Mouse (Mus musculus) mouse trophoblast stem cell (cell line): Measurements from ENCODE around the gene Fcor.

Experiments
- in situ Hi-C, 2 experiments: fragments of 300-500 bp; cut with MseI, MboI; formaldehyde crosslinking; loops; 2 replicates in 1 of 2; 3 replicates in 1 of 2; pipeline ENCODE4 v1.15.1; 2025

Gene Fcor

GRCm38 (mm10) chr8:3676131-3676992 lies 4.2 kb upstream of the Fcor start, which contains the start of gene Trappc5:
Gene Trappc5, plus strand, starts transcription at chr8:3676299.
- in situ Hi-C loops, result no loop called here

DNA sequence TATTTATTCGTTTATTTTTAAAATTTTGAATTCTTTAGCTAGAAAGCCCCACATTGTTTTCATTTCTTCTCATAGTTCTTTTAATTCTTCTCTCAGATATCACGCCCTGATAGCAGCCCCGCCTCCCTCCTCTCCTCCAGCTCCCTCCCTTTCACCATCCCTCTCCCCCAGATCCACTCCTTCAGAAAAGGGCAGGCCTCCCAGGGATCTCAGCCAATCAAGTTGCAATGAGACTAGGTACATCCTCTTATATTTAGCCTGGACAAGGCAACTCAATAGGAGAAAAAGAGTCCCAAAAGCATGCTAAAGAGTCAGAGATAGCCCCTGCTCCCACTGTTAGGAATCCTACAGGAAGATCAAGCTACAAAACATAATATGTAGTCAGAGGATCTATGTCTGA lies 2.5 kb upstream of the Fcor start:
- in situ Hi-C loops, result loop anchor here in 1 of 2 experiments (5.0 kb wide), 1 partner anchor 42 kb away; the partner anchor contains the start of gene Stxbp2

GRCm38 (mm10) chr8:3670388-3670787 lies 1.8 kb downstream of the Fcor start:
- in situ Hi-C loops, result loop anchor here in 1 of 2 experiments (5.0 kb wide), 1 partner anchor 38 kb away; the partner anchor contains the start of gene Stxbp2

- in situ Hi-C loops, result no loop called here
Measured at GRCm38 (mm10) chr8:3665507-3665906, 6.7 kb downstream of the Fcor start, which contains the start of gene Mcemp1. Gene Mcemp1, plus strand, starts transcription at chr8:3665754.

DNA sequence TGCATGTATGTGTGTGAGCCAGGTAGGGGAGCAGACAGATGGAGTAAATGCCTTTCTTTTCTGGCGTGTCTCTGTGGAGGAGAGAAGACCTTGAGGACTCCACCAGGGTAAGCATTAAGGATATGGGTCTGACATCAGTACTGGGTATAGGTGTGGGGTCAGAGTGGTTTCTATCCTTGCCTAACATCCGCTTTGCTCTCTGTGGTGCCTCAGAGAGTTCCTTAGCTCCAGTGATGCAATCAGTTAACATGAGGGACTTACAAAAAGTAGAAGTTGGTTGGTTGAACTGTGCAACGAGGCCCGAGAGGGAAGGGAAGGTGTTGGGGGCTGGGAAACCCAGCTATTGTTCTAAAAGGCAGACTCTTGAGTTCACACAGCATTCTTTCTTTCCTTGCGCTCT lies 7.8 kb downstream of the Fcor start:
- in situ Hi-C loops, result no loop called here

- in situ Hi-C loops, result no loop called here
Measured at GRCm38 (mm10) chr8:3660889-3661288, 11.3 kb downstream of the Fcor start.

- in situ Hi-C loops, result no loop called here
Measured at GRCm38 (mm10) chr8:3656725-3657381, 15.3 kb downstream of the Fcor start.

DNA sequence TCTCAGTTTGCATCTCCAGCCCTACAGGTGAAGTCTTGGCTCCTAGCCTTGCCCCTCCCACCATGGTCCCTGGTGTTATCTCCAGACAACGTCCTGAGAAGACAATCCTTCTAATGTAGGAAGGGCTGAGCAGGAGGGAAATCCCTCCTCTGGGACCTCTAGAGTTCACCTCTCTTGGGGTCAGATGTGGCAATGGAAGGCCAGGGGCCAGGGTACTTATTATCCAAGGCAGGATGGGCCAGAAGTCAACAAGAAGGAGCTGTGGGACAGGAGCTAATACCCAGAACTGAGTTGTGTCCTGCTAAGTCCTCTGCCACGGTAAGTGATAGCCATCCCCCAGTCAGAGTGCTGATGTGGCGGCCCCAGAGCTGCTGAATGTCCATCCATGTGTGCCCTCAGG lies 16.6 kb downstream of the Fcor start, which contains the start of gene Retn:
TSS of gene Retn (plus strand) at position 245 of the 400 bp plus-strand sequence.
- in situ Hi-C loops, result no loop called here

DNA sequence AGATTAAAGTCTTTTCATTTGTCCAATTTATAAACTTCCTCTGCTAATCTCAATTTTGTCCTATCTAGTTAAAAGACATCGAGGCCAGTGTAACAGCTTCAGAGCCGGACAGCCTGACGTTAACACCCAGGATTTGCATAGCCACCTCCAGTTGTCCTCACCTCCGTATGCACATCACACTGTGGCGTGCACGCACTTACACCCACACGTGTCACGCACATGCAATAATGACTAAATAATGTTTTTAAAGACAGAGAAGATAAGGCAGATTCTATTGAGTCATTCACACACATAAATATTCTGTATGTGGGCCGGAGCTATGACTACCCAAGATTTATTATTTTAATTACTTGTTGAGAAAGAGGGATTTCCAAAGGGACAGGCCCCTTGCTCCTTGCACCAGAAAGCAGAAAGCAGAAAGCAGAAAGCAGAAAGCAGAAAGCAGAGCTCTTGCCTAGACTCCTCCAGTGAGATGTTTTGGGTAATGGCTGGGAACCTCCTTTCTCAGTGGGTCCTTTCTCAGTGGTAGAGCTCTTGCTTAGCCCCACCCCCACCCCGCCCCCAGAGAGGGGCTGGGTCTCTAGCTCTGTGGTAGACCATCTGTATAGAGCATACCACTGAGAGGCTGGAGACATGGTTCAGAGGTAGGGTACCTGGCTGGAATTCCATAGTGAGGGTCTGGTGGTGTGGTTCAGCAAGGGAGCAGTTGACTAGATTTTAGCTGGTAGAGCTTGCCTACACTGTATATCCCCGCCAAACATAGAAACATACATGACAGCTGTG lies 17.2 kb downstream of the Fcor start:
- in situ Hi-C loops, result no loop called here

DNA sequence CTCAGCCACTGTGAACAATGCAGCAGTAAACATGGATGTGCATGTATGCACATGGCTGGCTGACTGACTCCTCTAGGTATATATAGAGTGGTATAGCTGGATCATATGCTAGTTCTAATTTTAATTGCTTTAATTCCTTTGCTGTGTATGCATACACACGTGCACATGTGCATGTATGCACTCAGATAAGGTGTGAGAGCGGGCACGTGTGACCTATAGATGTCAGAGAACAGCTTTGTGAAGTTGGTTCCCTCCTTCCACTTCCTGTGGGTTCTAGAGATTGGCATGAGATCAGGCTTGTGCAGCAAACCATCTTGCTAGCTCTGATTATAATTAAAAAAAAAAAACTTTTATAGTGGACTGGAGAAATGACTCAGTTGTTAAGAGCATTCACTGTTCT lies 19.3 kb downstream of the Fcor start:
- in situ Hi-C loops, result no loop called here

DNA sequence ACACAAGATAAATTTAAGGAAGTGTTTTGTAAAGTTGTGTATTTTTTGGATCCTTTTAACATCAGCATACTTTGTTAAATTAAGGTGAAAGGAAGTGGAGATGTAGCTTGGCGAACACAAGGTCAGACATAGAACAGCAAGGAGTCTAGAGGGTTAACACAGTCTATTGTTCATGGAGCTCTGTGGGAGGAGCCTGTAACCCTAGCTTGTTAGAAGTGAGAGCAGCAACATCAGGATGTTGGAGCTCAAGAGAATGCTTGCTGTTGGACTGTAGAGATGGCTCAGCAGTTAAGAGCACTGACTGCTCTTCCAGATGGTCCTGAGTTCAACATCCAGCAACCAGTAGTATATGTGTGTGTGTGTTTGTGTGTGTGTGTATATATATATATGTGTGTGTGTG lies 23.2 kb downstream of the Fcor start:
- in situ Hi-C loops, result no loop called here

DNA sequence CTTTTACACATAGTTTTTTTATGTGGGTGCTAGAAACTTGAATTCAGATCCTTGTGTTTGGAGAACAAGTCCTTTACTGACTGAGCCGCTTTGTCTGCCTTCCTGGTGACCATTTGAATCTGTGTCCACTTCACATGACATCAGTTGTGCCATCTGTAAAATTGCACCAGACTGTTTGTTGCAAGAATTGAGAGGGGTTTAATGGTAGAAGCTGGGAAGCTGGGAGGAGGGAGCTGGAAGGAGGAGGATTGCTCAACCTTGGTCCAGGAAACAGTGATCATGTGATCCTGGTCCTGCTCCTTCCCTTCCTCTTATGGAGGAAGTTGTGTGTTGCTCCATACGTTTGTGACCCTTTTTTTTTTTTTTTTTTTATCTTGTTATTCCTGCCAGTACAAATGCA lies 23.9 kb downstream of the Fcor start:
- in situ Hi-C loops, result no loop called here

DNA sequence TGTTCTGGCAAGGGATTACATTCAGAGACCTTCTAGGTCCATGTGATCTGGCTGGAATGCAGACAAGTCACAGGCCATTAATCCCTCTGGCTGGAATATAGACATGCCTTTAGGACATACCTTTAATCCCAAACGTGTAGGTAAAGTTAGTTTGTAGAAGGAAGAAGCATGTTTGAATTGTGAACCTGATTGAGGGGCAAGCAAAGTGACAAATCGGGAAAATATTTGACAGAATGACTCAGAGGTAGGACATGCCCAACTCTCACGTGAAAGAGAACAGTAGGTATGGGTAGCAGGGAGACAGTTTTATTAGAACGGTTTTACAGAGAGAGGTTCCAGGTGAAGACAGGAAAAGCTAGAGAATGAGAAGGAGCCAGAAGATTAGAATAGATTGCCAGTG lies 24.6 kb downstream of the Fcor start:
- in situ Hi-C loops, result no loop called here

DNA sequence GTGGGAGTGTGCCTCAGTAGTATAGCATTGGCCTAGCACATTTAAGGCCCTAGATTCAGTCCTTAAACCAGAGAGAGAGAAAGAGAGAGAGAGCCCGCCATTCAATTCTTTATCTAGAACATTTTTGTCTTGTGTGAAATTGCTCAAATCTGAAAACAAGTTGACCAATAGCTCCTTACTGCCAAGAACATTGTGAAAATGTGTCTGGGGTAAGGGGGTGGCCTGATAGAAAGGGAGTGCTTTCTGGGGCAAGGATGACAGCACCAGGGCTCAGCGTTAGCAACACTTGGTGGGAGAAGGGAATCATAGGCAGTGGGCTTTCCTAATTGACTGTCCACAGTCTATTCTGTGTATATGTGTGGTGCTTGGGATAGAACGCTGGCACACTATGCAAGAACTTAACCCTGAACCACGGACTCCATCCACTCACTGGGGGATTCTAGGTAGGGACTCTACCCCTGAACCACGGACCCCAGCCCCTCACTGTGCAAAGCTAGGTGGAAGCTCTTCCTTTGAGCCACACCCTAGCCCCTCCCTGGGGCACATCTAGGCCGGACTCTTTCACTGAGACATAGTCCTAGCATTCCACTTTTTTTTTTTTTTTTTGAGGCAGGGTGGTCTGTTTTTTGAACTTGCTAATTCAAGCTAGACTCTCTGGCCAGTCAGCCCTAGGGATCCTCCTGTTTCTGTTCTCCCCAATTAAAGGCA lies 25.2 kb downstream of the Fcor start:
- in situ Hi-C loops, result no loop called here

- in situ Hi-C loops, result no loop called here
Measured at GRCm38 (mm10) chr8:3645804-3646203, 26.4 kb downstream of the Fcor start.

GRCm38 (mm10) chr8:3631478-3631875 lies 40.7 kb downstream of the Fcor start:
- in situ Hi-C loops, result loop anchor here in 1 of 2 experiments (5.0 kb wide), 1 partner anchor 41 kb away; the partner anchor contains the start of gene Fcor

DNA sequence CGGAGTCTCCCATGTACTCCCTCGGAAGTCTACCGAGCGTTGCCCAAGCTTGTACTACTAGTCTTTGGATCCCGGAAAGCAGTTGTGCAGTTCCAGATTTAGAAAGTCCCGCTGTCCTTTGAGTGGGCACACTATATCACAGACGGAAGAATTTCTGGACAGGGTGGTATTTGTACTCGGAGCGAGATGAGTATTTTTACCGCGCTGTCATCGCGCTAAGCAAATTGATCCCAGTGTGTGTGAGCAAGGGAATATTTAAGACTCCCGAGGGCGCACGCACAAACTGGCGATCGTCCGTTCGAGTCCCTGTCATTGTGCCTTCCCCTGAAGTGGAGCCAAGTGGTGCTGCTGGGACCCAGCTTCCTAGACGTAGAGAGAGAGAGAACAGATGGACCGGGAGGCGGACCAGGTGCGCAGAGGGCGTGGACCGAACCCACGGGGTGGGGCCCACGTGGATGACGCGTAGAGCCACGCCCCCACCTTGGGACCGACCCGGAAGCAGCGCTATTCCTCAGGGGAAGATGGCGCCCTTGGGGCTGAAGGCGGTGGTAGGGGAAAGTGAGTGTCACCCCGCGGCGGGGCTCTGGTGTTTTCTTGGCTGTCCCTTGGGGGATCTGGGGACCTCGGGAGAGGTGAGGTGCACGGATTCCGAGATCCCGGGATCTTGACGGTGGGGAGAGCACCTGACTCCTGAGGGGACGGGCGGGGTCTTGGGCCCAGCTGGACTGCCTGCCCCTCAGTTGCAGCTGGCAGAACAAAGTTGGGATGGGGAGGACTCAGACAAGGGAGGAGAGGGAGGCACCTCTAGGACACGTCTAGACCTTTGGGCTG lies 41.3 kb downstream of the Fcor start, which contains the start of gene Stxbp2:
TSS of gene Stxbp2 (plus strand) at position 309 of the 831 bp plus-strand sequence.
- in situ Hi-C loops, result loop anchor here in 1 of 2 experiments (5.0 kb wide), 1 partner anchor 41 kb away; the partner anchor contains the start of gene Fcor

GRCm38 (mm10) chr8:3628014-3628413 lies 44.1 kb downstream of the Fcor start:
- in situ Hi-C loops, result no loop called here

DNA sequence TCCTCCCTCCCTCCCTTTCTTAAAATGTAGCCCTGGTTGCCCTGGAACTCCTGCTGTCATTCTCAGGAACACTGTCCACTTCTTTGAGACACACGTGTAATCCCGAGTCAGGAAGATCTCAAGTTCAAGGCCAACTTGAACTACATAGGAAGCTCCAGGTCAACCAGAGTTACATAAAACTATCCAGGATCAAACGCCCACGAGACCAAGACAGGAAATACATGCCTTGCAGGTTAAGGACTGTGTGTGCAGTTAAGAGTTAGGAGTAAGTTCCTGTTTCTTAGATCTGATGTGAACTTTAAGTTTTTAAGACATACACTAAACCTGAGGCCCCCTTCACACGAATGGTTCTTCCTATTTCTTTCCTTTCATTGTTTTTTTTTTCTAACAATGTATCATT lies 45.2 kb downstream of the Fcor start:
- in situ Hi-C loops, result no loop called here

DNA sequence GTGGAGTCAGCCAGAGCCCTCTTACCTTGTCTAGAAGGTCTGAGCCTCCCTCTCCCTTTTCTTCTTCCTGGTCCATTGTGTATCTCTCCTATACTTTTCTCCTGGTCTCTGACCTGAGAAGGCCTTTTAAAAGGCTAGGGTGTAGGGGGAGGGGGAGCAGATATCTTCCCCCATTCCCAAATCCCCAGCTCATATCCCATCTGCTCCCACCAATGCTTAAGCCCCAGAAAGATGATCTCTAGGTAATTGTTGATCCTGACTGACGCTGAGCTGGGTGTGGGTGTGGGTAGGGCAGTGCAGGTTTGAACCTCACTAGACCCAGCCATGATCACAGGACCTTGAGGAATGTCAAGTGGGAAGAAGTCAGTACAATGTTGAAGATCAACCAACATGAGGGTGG lies 46.7 kb downstream of the Fcor start, which contains the start of gene Pcp2:
TSS of gene Pcp2 (minus strand) at position 101 of the 400 bp plus-strand sequence.
- in situ Hi-C loops, result no loop called here
